Mouse (Mus musculus) thymus, postnatal 36 days (tissue): ENCODE measurements around the gene AC140267.1.

Experiments
- DNase-seq, 2 experiments: peaks; one replicate each; pipeline ENCODE4 v3.0.0; 2022; ENCODE audit warnings: mixed read lengths in 2 of 2

AC140267.1 gene

DNA sequence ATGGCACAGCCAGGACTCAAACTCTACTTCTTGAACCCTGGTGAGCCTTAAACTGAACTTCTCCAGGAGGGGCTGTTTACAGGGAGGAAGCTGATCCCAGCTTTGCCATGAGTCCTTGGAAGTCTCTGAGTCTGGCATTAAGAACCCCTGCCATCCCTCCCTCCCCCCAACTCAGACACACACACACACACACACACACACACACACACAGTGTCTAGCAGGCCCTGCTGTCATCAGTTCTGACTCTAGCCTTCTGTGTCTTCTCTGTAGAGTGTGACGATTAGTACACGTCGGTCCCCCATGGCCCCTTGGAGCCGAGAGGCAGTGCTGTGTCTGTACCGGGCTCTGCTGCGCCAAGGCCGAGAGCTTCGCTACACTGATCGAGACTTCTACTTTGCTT, at the start of gene AC140267.1:
AC140267.1 (plus strand) TSS at position 301 of the 400 bp plus-strand sequence.
- no peak for DNase-seq

DNA sequence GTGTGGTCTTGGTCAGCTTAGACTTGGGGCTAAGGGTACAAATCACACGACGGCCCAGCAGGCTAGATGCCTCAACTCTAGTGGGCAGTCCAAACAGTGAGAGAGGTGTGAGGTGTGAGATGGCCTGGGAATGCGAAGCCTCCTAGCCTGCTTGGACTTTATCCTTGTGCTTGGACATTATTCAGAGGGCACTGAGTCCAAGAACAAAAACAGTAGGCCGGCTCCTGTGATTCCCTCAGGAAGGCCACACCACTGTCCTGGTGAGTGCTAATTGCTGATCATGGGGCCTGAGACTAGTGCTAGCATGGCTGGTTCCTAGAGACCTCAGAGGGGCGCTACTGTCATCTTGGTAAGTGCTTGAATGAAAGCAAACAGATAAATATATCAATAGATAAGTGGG, 46.7 kb upstream of the AC140267.1 start:
- DNase-seq, result no peak

DNA sequence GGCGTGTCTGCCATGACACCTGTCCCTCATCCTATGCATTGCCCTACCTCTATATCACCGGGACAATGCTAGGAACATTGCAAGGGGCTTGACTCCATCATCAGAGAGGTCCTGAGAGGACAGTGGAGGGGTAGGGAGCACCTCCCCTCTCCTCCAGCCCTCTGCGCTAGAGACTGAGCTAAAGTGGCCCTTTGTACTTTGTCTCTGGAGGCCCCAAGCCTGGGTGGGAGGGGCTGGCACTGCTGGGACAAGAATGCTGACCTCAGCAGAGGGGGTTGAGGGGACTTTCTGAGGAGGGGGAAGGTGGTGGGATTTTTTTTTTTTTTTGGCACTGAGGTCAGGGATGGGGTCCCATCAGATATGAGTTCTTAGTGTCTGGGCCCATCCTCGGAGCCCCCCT, 45.6 kb upstream of the AC140267.1 start:
- DNase-seq, result no peak

DNA sequence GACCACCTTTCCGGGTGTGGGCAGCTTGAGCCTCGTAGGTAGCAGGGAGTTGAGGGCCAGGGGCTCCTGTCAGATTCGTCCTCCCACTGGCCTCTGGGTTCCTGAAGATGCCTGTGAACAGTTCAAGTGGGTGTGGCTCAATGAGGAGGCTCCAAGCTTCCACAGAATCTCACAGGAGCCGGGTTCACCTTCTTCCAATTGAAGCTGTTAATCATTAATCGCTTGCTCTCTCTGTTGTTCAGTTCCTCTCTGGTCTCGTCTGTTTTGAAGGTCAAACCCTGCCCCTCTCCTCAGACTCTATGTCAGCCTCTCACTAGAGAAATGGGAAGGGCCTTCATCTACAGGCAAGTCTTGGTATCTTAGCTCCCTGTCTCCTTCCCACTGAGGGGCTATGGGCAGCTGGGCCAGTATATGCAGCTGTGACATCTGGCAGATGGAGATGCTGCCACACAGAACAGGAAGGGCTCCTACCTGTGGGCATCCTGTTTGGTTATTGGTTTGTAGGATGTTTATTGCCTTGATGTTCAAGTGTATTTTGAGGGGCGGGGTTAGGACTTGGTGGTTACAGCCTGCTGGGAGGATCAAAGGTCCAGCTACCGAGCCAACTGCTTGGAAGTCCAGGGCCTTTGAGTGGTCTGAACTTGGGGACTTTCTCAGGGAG, 43.9 kb upstream of the AC140267.1 start:
- DNase-seq, result no peak

DNA sequence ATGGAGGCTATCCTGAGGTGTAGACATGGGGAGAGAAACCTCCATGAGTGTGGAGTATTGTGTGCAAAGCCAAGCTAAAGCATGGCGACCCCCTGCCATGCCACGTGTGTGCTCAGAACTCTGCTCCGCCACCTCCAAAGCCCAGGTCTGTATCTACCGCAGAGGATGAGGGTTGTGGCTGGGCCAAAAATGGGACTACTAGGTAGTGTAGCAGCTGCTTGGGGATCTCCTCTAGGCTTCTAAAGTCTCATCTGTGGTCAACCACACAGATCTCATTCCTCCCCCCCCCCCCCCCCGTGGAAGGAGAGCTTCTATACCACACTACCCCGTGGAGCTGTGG, 43.4 kb upstream of the AC140267.1 start:
- peak; percentile 38 to 62 for DNase-seq

DNA sequence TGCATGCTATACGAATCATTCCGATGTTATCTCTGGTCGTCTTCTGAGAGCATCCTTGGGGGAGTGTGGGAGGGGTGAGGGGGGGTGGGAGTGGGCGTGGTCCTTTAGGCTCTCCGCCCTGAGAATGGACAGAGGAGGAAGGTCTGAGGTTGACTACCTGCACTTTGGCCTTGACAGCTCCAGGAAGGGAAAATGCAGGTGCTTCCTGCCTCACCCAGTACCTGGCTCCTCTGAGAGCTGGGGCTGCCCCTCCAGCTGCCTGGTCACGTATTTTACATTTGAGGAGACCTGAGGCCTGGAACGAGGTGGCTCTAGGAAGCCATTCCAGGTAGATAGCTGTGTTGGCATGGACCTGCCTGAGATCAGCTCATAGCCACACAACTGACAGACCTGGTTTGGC, 42.8 kb upstream of the AC140267.1 start:
- DNase-seq, result no peak

DNA sequence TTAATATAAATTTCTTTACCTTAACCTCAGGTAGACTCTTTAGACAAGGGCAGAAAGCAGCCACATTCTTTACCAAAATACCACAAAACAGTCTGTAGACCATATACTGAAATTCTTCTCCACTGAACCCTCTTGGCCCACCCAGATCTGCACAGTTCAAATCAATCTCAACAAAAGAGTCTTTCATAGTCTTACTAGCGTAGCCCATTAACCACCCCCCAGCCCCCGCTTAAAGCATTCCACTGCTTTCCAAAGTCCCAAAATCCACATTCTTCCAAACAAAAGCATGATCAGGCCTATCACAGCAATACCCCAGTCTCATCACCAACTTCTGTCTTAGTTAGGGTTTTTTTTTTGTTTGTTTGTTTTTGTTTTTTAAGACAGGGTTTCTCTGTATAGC, 36.1 kb upstream of the AC140267.1 start:
- DNase-seq, result no peak

DNA sequence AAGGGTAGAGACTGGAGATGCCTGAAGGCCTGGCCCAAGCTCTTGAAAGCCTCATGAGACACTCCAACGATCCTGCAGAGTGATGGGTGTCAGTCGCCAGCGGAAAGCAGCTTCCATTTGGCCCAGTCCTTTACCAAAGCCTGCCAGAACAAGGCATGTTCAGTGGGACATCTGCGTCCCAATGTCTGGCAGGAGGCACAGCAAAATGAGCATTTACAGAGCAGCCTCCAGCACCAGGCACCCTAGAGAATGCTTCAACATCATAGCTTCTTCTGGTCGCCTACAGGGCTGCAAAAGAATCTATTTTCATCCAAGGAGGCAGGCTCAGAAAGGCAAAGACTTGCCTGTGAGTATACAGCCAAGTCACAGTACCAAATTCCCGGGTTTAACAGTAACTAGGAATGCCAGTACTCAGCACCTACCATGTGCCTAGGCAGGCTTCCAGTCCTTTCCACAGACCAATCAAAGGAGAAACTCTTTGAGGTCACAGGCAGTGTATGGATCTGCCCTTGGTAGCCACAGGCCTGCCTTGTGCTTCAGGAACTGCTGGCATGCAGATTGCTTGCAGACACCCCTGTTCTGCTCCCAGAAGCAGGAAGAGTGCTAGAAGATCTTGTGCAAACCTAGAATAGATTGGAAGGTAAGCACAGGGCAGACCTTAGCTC, 33.4 kb upstream of the AC140267.1 start:
- DNase-seq, result no peak

DNA sequence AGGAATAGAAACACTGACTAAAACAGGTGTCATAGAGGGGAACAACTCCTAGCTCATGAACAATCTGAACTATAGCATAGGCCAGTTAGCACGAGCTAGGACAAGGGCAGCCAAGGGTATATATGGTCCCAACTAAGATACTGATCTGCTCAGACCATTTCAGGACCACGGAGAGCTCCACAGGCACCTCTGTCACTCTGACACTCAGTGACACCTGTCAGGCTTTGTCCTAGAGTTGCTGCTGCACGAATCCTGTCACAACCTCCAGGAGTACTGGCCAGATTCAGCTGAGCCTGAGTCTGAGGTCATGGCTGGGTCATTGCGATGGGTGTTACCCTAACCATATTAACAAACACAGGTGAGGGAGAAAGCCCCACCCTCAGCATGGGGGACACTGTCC, 32.2 kb upstream of the AC140267.1 start:
- peak; percentile 36 to 37 for DNase-seq

DNA sequence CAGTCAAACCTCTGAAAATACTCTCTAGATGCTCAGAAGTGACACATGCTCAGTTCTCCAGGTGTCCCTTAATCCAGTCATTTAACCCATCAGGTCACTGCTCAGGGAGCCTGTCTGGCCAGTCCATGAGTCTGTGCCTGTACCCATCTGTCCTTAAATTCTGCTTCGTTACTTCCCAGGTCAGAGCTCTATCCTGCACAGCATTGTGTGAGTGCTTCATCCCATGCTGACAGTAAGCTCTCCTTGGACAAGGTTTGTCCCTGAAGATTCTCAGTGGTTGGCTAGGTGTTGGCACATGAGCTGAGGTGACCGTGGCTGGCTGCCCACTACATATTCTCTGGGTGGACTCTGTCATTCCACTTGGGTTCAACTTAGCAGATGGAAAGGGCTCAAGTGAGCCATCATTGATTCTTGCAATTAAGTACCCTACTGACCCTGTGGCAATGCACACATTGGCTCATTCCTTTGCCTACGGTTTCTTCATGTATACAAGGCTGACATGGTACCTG, 29.5 kb upstream of the AC140267.1 start:
- no peak for DNase-seq

DNA sequence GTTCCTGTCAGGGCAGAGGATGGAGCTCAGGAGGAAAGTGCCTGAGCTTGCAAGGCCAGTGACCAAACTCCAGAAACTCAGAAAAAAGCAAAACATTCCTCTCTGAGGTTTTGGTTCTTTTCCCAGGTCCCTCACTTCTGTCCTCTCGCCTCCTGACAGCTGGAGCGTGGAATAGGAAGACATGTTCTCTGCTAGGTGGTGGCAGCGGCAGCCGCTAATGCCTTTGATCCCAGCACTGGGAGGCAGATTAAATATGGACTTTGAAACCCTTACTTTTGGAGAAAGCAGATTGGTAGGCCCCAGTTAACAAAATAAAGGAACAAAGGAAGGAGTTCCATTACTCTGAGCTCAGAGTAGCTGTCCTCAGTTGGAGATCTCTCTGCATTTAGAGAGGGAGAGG, 27.2 kb upstream of the AC140267.1 start:
- no peak for DNase-seq

DNA sequence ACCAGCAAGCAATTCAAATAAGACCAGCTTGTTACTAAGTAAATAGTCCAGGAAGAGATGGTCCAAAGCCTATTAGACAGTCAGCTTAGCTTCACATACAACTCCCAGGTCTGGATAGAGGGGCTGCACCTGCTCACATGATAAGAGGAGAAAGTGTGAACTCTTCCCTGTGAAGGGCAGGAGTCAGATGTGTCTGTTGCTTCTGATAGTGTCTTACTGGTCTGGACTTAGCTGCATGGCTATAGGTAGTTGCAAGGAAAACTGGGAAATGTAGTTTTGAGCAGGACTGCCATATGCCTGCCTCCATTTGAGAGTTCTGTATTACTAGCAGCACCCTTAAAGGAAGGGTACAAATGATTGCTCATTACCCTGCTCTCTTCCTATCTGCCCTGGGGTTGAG, 21.9 kb upstream of the AC140267.1 start:
- DNase-seq, result no peak

DNA sequence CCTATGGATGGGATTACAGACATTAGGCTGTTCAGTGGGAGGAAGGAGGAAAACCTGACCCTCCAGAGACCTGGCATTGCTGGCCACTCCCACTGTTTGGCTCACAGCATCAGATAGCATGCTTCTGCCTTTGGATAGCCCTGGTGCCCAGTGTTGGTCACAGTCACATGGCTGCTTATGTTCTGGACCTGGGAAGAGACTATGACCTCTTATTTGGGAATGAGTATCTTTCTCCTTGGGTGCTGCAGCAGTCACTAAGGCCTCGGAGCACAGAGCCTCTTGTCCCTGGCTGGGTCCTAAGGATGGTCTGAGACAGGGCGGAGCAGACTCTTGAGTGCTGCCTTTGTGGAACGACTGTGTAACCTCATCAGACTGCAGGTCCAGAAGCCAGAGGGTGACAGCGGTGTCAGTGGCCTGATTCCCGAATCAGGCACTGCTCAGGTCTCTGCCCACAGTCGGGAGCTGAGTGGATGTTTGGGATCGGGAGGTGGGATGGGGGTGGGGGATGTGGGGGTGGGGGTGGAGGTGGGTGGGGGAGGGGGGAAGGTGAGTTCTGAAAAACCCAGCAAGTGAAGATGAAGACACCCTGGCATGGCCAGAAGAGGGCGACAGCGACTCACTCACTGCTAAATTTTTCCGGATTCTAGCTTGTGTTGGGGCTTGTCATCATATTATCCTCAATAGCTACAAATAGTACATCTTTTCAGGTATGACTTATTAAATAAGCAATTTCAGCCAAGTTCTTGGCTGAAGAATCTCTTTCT, 19.7 kb upstream of the AC140267.1 start:
- DNase-seq, result peak; percentile 62 to 67

DNA sequence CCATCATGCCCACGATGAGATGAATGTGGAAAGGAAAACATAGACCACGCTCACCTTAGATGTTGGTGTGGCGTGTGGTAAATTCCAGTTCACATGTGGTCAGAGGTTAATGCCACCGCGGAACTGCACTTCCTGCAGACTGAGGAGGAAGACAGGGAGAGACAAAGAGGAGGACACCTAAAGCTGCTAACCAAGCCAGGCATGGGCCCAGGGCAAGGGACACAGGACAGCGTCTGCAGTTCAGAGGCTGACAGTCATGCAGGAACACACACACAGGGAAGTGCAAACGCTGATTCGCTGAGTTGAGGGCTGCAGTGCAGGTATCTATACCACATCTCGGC, 19.2 kb upstream of the AC140267.1 start:
- DNase-seq, result no peak

DNA sequence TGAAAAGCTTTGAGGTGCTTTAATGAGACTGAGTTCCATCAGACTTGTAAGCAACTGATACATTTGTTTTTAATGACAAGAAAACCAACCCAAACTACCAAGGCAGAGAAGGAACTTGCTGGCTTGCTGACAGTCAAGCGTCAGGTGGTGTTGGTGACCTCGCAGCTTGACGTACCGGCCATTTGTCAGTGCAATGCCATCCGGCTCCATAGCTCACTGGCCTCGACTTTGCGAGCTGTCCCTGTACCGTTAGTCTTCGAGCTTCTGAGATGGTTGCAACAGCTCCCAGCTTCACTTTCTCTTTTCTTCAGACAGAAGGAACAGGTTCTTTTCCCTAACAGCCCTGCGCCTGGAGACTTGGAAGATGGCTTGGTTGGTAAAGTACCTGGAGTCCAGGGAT, 18.2 kb upstream of the AC140267.1 start:
- DNase-seq, result no peak

DNA sequence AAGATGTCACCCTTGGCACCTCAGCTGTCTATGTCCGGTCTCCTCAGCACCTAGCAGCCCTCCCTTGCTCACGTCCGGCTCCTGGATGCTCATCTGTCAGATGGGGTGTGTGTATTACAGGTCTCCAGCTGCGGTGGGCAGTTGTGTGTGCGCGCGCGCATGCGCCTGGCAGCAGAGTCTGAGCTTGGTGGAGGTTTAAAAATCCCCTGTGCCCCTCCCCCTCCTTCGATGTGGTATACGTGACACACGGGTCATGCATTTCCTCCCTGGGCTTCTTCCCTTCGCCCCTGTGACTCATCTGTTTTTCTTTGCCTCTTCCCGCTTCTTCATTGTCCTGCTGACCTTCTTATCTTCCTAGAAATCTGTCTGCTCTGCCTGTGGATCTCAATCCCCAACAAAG, 16.4 kb upstream of the AC140267.1 start:
- DNase-seq, result peak; percentile 52 to 68

DNA sequence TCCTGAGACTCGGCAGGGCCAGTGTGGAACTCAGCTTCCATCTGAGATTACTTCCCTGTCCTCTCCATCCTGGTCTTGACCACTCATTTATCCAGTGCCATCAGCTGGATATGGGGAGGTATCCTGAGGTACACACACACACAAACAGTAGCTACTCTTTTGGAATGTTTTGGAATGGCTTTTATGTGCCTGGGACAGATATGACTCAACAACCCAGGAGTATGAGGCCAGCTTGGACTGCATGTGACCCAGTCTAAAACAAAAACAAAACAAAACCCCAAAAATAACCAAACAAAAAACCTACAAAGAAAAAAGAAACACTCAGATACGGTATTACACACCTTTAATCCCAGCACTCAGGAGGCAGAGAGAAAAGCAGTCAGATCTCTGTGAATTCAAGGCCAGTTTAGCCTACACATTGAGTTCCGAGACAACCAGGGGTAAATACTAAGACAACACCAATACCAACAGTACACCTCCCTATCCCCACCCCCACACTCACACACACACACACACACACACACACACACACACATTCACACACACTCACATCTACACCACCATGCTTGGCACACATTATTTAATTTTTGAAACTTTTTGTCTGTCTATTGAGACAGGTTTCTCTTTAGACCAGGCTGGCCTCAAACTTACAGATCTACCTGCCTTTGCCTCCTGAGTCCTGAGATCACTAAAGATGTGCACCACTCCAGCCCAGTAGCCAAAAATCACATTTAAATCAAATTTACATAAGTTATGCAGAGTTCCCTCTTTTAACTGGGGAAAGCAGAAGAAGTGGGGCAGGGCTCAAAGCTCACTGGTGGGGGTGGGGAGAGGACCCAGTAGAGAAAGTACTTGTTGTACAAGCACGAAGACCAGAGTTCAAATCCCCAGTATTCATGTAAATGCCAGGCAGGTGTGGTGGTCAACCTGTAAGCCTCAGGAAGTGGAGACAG, 15.7 kb upstream of the AC140267.1 start:
- no peak for DNase-seq

DNA sequence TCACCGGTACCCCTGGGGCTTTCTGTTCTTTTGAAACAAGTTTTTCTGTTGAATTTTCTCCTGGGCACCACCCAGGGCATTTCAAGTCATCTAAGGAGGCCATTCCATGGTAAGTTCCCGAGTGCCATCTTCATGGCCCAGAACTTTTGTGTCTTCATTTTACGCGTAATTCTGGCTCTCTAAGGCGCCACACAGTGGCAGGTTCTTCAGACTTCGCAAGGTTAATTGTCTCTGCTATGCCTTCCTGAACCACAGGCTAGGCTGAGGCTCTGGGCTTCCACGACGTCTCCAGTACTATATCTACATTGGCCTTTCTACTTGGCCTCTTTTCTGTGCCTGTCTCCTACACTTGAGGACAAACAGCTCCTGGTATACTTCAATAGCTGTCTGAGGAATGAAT, 14.6 kb upstream of the AC140267.1 start:
- no peak for DNase-seq

DNA sequence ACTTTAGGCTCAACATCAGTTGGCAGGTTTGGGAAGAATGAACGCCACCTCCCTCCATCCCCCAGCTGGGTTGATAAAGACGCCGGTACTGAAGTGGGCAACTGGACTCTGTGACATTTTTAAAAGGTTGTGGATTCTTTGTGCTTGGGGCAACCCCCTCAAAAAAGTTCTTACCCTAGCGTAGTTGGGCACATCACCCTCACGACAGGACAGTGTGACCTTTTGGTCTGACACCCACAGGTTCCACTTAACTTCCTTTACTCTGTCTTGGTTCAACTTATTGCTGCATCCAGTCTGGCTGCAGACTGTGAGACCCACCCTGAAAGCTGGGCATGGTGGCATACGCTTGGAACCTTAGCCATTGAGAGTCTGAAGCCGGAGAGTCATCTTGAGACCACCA, 11.9 kb upstream of the AC140267.1 start:
- no peak for DNase-seq

DNA sequence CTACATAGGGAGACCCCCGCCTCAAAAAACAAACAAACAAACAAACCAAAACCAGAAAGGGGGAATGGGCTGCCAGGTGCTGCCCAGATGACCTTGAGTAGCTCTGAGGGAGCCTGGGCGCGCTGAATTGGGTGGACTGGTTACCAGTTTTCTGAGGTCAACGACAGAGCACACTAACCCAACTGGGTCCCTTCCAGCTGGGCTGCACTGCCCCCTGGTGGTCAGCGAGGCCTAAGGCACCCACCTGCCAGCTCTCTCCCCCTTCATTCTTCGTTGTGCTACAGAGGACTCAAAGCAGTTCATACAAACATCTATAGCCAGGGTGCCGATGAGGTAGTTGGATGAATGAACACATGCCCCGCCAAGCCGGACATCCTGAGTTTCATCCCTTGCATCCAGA, 10.4 kb upstream of the AC140267.1 start:
- DNase-seq, result peak; percentile 79 to 85

DNA sequence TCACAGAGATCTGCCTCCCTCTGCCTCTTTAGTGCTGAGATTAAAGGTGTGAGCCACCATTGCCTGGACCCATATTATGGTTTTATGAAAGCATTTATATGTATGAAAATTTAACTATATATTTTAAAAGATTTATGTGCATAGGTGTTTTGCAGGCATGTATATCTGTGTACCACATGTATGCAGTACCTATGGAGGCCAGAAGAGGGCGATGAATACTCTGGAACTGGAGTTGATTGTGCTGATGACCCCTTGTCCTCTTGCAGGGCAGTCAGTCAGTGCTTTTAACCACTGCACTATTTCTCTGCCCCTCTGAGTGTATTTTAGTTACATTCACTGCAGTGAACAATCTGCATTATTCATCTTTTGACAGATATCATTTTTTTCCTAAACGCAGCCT, 9.8 kb upstream of the AC140267.1 start:
- DNase-seq, result peak; percentile 49 to 57

DNA sequence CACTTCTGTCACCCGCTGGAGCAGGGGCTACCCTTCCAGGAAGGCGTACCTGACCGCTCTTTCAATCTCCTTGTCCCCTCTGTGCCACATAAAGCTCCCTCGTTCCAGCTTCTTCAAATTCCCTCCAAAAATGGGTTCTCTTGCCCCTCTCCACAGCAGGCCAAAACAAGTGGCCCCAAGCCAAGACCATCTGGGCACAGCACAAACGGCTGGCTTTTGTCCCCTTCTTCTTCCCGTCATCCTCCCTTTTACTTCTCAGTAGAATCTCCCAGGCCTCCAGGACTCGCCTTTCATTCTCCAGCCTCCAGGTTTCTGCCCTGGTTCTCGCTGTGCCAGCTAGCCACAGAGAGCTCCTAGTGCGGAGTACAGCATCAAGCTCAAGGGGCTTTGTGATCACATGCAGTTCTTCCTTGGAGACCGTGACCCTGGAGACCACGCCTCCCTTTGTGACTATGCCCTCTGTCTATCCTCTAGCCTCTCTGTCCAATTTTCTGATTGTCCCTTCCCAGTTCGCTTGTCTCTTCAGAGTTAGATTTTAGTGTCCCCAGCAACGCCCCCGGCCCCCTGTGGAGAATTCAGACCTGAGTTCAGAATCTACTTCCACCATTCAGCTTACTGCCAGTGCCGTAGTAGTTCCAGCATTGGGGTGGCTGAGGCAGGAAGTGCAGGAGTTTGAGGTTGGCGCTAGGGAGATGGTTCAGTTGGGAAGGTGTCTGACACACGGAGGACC, 7.4 kb upstream of the AC140267.1 start:
- DNase-seq, result no peak
